Mouse (Mus musculus) heart, postnatal 0 days (tissue): ENCODE results near the gene Aspm.

ENCODE experiments used
- CTCF ChIP-seq: IDR thresholded peaks from 2 replicates; pipeline ENCODE4 v1.5.1; 2016; ENCODE audit warnings: antibody characterized with exemption, control low read depth, low read depth
- EP300 ChIP-seq: IDR thresholded peaks from 2 replicates; pipeline ENCODE4 v1.6.1; 2016; ENCODE audit warnings: antibody characterized with exemption, low read depth

- TF ChIP-seq EP300 (no peak), CTCF (no peak)
Measured at GRCm38 (mm10) chr1:139495408-139495807, 40.8 kb downstream of the Aspm start.
